Mouse (Mus musculus) cerebellum, adult (tissue): Measurements from ENCODE around the gene Uqcc2.
A peak's percentile ranks its signal among the peaks of the same experiment; 100 is the strongest.

ENCODE experiments used
- ATAC-seq: cut with Nextera tagmentation; 2 replicates; pipeline ENCODE4 v1.9.2; 2017; ENCODE audit warnings: mild to moderate bottlenecking, moderate library complexity, mixed read lengths; ENCODE audit not compliant: insufficient number of reproducible peaks, low FRiP score, low TSS enrichment

Uqcc2 gene

DNA sequence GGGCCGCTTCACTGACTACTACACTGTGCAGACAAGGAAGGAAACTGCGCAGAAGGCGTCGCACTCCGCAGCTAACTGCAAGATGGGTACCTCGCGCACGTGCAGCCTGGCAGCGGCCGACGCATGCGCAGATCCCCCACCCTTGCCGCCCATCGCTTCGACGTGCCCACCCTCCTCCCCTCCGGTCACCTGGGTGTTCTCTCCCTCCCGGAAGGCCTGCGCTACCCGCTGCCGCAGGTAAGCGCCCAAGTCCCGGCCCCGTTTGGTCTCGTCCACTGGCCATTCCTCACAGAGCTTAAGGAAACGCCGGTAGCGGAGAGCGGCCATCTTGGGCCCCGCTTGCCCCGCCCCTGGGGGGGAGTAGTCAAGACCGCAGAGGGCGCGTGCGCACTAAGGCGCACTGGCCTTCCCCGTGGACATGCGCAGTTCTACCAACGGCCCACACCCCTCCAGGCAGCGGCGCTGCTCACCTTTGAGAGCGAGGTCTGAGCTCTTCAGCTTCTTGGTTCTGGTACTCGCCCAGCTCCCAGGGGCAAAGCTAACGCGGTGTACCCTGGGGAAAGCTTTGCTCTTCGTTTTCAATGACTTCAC lies at the start of gene Uqcc2:
TSS of gene Uqcc2 (minus strand) at position 366 of the 591 bp plus-strand sequence.
- ATAC-seq, result peak; percentile 86

DNA sequence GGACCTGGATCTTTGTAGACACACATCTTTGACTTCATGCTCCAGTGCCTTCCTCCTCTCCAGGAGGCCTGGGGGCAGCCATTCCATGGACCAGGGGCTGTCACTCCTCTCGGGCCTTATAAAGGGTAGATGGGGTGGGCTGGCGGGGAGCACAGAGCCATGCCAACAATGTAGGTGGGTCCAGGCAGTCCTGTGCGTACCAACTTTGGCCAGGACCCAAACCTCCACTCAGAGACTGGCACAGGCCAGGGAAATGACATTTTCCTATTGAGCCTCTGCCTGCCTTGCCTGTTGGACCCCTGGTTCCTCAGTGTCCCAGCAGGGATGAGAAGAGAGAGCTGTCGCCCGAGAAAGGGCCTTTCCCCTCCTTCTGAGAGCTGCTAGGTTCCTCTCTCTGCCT lies 48.7 kb upstream of the Uqcc2 start:
- no peak for ATAC-seq

DNA sequence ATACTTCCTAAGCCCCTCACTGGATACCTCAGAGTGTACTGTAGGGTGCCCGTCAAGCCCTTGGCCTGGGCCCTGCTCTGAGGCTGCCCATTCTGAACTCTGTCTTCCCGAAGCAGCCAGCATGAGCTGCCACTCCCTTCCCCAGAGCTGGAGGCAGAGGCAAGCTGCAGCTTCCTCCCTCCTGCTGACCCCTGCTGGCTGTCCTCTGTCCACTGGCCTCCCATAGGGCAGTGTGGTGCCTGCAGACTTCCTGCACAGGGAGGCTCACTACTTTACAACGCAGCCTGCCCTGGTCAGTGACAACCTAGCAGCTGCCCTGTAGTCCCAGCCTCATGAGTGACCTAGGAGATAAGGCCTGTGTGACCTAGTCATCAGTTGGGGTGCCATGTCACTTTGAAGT lies 48.0 kb upstream of the Uqcc2 start:
- no peak for ATAC-seq

DNA sequence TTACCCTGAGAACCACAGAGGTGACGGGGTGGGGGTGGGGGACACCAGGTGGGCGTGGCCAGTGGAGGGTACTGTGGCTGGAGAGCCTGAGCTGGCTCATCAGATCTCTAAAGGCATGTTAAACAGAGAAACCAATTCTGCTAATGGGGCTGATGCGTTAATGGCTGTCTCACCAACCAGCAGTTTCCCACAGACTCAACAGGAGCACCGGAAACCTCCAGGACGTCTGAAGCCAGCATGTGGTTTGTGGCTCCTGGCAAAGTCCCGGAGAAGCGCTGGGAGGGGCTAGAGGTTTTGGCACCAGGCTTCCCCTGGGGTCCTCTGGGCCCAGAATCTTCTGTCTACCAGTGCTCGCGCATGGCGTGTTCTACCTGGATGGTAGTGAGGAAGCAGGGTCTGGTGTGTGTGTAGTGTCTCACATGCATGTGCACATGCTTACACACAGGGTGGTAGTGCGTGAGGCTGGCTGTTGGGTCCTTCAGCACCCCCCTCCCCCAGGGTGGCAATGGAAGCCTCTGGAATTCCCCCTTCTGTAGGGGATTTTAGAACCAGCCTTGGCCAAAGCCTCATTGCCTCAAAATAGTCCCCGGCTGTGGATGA lies 46.1 kb upstream of the Uqcc2 start:
- no peak for ATAC-seq

DNA sequence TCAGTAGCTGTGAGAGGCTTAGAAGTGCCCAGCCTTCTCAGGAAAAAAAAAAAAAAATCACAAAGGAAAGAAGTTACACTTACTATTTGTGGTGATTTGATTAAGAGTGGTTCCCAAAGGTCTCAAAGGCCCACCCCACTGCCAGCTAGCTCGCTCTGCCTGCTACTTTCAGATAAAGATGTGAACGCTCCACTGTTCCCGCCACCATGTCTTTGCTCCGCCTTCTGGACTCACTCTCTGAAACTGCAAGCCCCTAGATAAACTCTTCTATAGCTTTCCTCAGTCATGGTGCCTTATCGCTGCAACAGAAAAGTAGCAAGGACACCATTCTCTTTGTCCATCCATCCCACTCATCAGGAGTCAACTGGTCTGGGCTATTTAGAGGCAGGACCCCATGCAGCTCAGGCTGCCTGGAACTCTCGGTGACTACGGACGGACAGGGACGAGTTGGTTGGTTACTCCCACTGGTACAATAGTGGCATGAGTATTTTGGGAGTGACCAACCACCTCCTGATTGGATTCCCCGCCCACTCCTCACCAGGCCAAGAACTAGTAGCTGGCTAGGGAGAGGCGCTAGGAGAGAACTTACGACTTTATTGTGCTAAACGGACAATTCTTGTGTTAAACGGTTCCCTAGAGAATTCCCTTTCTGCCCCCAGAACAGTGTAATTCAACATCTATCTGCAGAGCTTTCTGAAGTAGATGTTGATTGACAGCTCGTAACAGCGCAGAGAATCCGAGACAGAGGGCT lies 44.9 kb upstream of the Uqcc2 start:
- no peak for ATAC-seq

DNA sequence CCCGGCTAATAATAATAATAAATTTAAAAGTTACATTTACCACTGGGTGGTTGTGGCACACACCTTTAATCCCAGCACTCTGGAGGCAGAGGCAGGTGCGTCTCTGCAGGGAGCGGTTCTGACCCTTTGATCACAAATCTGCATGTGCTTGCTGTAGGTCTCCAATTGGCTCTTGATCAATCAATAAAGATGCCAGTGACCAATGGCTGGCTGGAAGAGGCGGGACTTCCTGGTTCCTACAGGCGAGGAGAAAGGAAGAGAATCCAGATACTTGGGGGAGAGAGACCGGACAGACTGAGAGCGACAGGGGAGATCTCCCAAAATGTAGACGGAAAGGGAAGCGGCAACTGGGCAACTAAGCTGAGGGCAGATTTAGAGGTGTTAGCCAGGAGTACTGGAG lies 44.3 kb upstream of the Uqcc2 start:
- ATAC-seq, result no peak

DNA sequence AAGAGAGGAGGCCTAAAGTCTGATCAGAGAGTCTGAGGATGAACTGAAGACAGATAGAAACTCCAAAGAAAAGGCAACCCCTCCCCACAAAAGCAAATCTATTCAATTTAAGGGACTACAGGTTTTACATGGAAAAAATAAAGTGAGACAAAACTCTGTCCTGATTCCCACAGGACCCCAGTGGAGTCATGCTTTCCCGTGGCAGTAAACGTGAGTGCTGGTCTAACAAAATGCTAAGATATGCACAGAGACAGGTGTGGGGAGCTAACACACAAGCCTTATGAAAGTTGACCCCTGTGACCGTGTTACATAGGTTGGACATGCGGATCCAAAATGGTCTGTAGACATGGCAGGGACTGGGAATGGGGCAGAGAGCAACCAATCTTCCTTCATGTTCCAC lies 43.0 kb upstream of the Uqcc2 start:
- no peak for ATAC-seq

DNA sequence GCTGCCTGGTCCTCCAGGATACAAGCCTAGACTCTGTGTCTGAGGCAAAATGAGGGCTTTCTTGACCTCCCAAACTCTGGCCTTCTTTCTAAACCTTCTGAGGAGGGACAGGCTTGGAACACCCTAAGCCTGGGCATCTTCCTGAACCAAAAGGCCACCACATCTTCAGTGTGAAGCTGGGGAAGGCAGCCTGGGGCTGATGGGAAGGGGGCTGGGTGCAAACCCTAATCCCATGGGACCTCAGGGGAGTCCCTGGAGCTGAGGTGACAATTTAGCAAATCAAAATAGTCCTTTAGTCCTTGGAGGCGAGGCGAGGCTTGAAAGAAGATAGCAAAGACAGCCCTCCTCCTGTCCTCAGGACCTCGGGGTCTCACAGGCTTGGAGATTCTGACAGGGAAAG lies 42.6 kb upstream of the Uqcc2 start:
- no peak for ATAC-seq

DNA sequence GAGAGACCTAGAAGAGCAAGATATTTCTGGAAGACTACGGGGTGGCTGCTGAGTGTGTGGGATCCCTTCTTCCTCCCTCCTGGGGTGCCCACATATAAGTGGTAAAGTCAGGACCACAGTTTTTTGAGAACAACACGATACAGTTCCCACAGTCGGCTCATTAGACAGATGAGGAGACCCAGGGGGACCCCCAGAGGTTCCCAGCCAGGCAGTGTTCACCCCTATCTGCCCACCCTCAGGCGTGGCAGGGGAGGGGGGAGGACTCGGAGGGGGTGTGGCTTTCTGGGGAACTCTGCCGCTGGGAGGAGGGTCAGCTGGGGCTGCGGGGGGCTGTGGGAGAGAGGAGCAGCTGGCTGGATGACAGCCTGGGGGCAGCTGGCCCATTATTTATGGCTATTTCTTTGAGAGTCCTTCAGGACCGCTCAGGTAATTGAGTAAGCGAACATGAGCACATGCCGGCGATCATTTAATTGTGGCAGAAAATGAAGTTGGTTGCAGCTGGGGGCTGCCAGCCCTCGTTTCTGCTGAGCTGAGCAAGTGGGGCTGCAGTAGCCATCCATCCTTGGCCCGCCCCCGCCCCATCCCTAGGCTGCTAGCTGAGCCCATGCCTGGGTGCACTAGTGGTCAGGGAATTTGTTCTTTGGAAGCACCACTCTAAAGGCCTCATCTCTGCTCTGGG lies 41.6 kb upstream of the Uqcc2 start:
- no peak for ATAC-seq

DNA sequence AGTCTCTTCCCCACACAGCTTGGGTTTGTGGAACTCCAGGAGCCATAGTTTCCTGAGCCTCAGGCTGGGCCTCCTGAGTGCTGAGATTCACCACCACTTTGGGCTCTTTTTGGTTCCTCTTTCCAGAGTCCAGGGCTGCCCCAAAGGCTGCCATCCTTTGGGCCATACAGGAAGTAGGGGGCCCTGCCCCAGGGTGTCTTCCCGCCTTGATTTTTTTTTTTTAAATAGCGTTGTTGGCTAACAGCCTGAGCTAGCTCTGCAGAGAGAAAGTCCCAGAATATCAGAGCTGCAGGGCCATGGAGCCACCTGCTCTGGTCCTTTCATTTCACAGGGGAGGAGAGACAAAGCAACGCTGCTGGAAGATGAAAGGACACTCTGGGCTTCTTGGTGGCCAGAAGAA lies 40.0 kb upstream of the Uqcc2 start:
- no peak for ATAC-seq

DNA sequence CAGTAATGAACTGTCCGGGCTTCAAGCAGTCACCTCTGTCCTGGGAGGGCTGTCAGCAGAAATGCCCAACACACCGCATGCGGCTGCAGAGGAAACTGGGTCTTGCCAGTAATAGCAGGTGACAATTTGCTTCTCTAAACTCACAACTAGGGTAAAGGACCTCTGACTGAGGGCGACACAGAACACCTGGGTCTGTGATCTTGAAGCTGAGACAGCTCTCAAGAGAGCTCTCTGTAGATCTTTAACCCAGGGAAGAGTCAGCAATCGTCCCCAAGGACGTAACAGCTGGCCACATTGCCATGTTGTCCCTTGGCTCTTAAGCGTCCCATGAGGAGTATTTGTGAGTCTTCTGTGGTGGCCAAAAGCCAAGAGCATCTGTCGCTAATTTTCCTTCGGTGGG lies 38.7 kb upstream of the Uqcc2 start:
- no peak for ATAC-seq

DNA sequence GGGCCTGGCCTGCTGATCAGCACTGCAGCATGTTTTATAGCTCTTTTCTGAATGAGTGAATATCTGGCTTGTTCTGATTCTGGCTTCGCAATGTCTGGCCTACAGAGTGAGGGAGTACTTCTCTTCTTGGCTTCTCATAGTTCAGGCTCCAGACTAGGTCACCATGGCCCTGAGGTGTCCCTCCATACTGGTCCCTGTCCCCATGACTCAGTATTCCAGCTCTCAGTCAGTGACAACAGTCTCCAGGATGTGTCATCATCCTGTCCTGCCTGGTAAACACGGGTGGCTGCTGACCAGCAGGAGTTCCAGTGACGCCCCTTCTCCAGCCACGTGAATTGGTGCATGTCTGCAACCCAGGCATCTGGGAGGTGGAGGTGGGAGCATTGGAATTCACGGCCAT lies 37.4 kb upstream of the Uqcc2 start:
- ATAC-seq, result no peak

DNA sequence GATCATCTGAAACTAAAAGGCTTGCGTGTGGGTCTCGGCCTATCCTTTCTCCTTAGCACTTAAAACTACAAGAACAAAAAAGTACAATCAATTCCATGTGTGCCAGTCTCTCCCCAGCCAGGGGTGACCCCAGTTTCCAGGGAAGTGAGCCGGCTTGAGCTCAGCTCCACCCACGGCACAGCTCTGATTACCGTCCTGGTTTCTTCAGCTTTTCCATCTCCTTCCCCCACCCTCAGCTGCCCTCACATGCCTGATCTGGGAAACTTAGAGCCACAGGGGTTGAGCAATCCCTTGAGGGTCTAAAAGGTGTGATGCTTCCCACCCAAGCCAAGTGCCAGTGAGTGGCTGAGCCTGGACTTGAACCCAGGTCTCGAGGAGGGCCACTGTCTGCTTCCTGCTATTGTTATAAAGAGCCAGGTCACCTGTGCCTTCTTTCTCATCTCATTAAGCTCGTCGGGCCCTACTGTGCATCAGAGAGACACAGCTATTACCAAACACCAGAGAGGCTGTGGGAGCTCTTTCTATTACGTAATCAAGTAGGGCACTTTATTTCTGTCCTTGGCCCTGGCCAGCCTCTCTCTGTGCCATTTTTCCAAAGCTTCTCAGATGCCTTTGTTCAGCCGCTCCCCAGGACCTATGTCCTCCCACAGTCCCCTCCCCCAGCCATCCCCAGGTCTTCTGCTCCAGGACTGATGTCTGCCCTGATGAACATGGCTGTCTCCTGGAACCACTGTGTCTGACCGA lies 36.4 kb upstream of the Uqcc2 start:
- peak; percentile 36; the same call in 1 of the 2 replicates for ATAC-seq

DNA sequence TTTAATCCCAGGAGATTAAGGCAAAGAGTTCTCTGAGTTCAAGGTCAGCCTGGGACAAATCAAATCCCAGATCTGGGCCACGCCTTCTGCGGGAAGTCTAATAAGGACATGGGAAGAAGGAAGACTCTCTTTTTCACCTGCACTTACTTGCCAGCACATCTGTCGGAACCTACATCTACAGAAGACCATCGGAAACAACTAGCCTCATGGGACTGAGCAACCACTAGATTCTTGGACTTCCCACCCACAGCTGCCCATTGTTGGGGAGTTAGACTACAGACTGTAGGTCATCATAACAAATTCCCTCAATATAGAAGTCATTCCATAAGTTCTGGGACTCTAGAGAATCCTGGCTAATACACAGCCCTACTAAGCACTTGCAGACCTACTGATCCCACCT lies 34.9 kb upstream of the Uqcc2 start:
- no peak for ATAC-seq

DNA sequence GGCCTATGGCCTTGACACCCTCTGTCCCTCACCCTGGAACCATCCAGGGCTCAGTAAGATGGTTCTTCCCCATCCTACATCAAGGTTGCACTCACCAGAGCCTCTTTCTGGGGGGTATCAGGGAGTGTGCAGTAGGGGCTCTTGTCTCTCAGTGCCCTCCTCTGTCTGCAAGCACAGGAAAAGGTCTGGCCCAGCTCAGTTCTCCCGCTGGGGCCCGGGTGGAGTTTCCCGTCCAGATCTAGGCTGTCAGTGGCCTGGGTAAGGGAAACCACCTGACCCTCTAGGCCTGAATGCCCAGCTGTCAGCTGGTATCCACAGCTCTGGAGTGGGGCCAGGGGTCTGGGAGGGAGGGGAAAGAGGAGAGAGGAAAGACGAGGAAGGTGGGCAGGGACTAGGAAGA lies 33.8 kb upstream of the Uqcc2 start, which contains the start of gene Ip6k3:
TSS of gene Ip6k3 (minus strand) at position 251 of the 400 bp plus-strand sequence.
- ATAC-seq, result no peak

DNA sequence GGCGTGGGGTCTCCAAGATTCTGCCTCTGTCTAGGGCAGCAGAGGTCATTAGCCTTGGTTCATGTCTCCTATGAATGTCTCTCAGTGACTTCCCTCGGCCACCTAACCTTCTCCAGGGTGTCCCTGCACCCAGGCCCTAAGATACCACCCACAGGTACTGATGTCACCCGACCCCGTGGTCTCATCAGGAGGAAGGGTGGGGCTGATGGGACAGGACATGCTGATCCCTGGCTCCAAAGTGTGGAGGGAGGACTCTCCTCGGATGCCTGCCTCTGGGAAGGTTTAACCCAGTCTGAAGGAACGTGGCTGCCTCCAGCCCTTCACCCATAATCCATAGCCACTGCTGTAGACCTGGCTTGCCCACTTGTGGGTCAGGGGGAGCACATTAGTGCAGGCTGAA lies 33.2 kb upstream of the Uqcc2 start:
- no peak for ATAC-seq

DNA sequence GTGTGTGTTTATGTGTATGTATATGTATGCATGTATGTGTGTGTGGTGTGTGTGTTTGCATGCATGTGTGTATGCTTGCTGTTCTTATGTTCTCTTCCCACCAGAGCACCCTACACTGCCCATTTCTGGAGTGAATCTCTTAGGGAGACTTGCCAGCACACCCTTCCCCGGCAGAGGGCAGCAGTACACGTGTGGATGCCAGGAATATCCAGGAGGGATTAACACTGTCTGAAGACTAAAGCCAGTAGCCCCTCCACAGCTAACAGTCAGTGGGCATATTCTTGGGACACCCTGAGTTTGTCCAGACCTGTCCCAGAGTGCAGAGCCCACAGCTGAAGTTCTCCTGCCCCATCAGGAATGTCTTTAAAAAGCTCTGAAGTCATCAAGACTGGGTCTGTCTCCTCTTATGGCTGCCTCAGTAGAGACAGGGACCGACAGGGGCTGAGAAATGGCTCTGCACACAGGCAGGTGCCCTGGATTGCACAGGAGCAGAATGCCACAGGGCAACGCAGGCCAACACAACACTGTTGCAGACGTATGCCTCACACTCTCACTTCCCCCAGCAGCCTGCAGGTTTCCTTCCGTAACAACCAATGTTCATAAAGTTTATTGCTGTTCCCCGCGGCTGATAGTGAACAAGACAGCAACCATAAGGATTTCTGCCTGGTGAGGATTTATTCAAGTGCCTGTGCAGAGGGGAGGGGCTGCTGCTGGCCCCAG lies 31.5 kb upstream of the Uqcc2 start:
- ATAC-seq, result no peak

DNA sequence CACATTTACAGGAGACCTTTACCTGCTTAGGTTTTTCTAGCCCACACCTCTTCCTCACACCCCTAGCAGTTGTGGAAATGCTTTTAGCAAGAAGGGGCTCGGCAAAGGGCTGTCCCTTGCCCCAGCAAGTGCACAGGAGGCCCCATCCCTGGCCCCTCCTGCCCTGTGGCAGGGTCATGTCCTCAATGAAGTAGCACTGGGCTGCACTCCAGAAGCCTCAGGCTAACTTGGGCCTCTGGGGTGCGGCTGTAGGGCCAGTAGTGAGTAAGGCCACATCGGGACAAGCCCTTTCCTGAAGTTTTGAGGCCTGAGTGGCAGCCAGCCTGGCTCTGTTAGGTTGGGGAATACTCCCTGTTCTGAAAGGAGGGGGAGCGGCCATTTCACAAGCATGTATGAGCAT lies 27.2 kb upstream of the Uqcc2 start:
- no peak for ATAC-seq

DNA sequence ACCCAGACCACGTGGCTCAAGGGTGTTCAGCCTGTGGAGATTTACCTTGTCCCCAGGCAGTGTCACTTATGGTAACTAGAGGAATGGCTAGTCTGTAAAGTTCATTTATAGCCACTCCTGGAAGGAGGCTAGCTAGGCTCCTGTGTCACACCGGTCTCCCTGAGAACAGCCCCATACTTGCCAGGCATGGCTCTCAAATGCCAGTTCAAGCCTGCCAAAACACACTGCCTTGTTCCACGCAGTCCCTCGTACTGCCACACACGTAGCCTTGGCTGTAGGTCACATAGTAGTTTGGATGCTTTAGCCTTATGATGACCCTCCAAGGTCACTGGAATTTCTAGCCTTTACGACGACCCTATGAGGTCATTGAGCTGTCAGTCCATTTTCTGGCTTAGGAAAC lies 25.5 kb upstream of the Uqcc2 start:
- ATAC-seq, result no peak

DNA sequence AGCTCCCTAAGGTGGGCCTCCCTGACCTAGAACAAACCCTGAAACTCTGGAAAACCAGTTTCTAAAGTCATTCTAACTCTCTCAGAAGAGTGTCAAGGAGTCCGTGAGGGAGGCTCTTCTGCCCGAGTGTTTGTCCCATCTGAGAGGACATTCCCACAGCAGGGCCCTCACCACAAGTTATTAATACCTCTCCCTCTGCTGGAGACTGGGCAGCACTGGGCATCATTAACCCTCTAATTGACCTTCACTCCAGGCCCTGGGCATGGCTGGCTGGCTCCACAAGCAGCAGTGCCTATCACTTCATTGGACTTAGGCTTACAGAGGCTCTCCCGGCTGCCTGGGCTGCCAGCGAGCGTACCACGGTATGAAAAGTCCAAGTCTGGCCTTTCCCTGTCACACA lies 24.7 kb upstream of the Uqcc2 start:
- ATAC-seq, result no peak
